Mouse (Mus musculus): ENCODE measurements at regions not wholly inside any gene's neighbourhood (a gene's known extent, or its start where the extent isn't known, plus 50 kb on each side); places are given as distances from the start of the nearest gene placed in this dataset.

GRCm38 (mm10) chr13:37585476-37585875 is 192.7 kb upstream of the Rreb1 start:
- ATAC-seq (replicated peaks; ENCODE audit: low FRiP score, low read depth) (no peak), DNase-seq (ENCODE audit: low spot score) (no peak)
- 76% methylated on average over 5 of the region's 5 CpGs for WGBS
- Histone ChIP-seq H3K4me3 (replicated peaks; ENCODE audit: low read depth, low read length) (no peak overlapping the region), H3K36me3 (ENCODE audit: insufficient read depth, low read length) (no peaks in the 10 kb centered on the region), H3K9me3 (replicated peaks; ENCODE audit: low read length) (no peaks in the 10 kb centered on the region), H3K4me1 (replicated peaks; ENCODE audit: insufficient read depth, low read length) (no peaks in the 10 kb centered on the region), H3K27ac (no peak overlapping the region), H3K4me2 (ENCODE audit: low read length) (no peak overlapping the region), H3K9ac (ENCODE audit: low read depth, low read length) (no peak overlapping the region), H3K27me3 (ENCODE audit: insufficient read depth, low read length) (no peaks in the 10 kb centered on the region)
- no peak for TF ChIP-seq CTCF (IDR thresholded peaks at IDR 0.05; ENCODE audit: low read depth)

GRCm38 (mm10) chr13:37586511-37586910 is 191.7 kb upstream of the Rreb1 start:
- TF ChIP-seq CTCF (IDR thresholded peaks at IDR 0.05; ENCODE audit: low read depth) = no peak
- H3K36me3 ChIP-seq (ENCODE audit: insufficient read depth, low read length) = no peaks in the 10 kb centered on the region
- H3K9me3 ChIP-seq (replicated peaks; ENCODE audit: low read length) = no peaks in the 10 kb centered on the region
- DNase-seq (ENCODE audit: low spot score) (no peak), ATAC-seq (replicated peaks; ENCODE audit: low FRiP score, low read depth) (no peak)
- WGBS = 30% methylated on average over 4 of the region's 4 CpGs
- H3K27me3 ChIP-seq (ENCODE audit: insufficient read depth, low read length) = no peaks in the 10 kb centered on the region
- no peaks in the 10 kb centered on the region for H3K4me1 ChIP-seq (replicated peaks; ENCODE audit: insufficient read depth, low read length)
- H3K4me3 ChIP-seq (replicated peaks; ENCODE audit: low read depth, low read length) = no peak overlapping the region
- no peak overlapping the region for H3K4me2 ChIP-seq (ENCODE audit: low read length)
- no peak overlapping the region for H3K9ac ChIP-seq (ENCODE audit: low read depth, low read length)
- H3K27ac ChIP-seq = no peak overlapping the region

GRCm38 (mm10) chr13:37587911-37588310 is 190.3 kb upstream of the Rreb1 start:
- ATAC-seq (replicated peaks; ENCODE audit: low FRiP score, low read depth) (no peak), DNase-seq (ENCODE audit: low spot score) (no peak)
- TF ChIP-seq CTCF (IDR thresholded peaks at IDR 0.05; ENCODE audit: low read depth) = no peak
- Histone ChIP-seq H3K4me3 (replicated peaks; ENCODE audit: low read depth, low read length) (no peak overlapping the region), H3K4me1 (replicated peaks; ENCODE audit: insufficient read depth, low read length) (no peaks in the 10 kb centered on the region), H3K27ac (no peak overlapping the region), H3K27me3 (ENCODE audit: insufficient read depth, low read length) (no peaks in the 10 kb centered on the region), H3K4me2 (ENCODE audit: low read length) (no peak overlapping the region), H3K9ac (ENCODE audit: low read depth, low read length) (no peak overlapping the region), H3K9me3 (replicated peaks; ENCODE audit: low read length) (no peaks in the 10 kb centered on the region), H3K36me3 (ENCODE audit: insufficient read depth, low read length) (no peaks in the 10 kb centered on the region)
- WGBS = 88% methylated on average over 3 of the region's 3 CpGs

GRCm38 (mm10) chr13:37588528-37589176 is 189.5 kb upstream of the Rreb1 start:
- no peak for TF ChIP-seq CTCF (IDR thresholded peaks at IDR 0.05; ENCODE audit: low read depth)
- no peaks in the 10 kb centered on the region for H3K27me3 ChIP-seq (ENCODE audit: insufficient read depth, low read length)
- H3K4me1 ChIP-seq (replicated peaks; ENCODE audit: insufficient read depth, low read length) = no peaks in the 10 kb centered on the region
- no peaks in the 10 kb centered on the region for H3K36me3 ChIP-seq (ENCODE audit: insufficient read depth, low read length)
- no peak overlapping the region for H3K27ac ChIP-seq
- no peaks in the 10 kb centered on the region for H3K9me3 ChIP-seq (replicated peaks; ENCODE audit: low read length)
- ATAC-seq (replicated peaks; ENCODE audit: low FRiP score, low read depth) = no peak
- H3K9ac ChIP-seq (ENCODE audit: low read depth, low read length) = no peak overlapping the region
- no peak overlapping the region for H3K4me2 ChIP-seq (ENCODE audit: low read length)
- no peak for DNase-seq (ENCODE audit: low spot score)
- no peak overlapping the region for H3K4me3 ChIP-seq (replicated peaks; ENCODE audit: low read depth, low read length)
- WGBS = 90% methylated on average over 8 of the region's 8 CpGs

GRCm38 (mm10) chr13:37592149-37592548 is 186.1 kb upstream of the Rreb1 start:
- no peak for DNase-seq (ENCODE audit: low spot score)
- H3K9me3 ChIP-seq (replicated peaks; ENCODE audit: low read length) = no peaks in the 10 kb centered on the region
- H3K36me3 ChIP-seq (ENCODE audit: insufficient read depth, low read length) = no peaks in the 10 kb centered on the region
- peaks cover 5% of the 10 kb centered on the region; the same call in 1 of the 2 replicates for H3K4me1 ChIP-seq (replicated peaks; ENCODE audit: insufficient read depth, low read length)
- ATAC-seq (replicated peaks; ENCODE audit: low FRiP score, low read depth) = no peak
- WGBS = 76% methylated on average over 5 of the region's 5 CpGs
- H3K27me3 ChIP-seq (ENCODE audit: insufficient read depth, low read length) = no peaks in the 10 kb centered on the region
- H3K9ac ChIP-seq (ENCODE audit: low read depth, low read length) = no peak overlapping the region
- no peak overlapping the region for H3K27ac ChIP-seq
- no peak overlapping the region for H3K4me3 ChIP-seq (replicated peaks; ENCODE audit: low read depth, low read length)
- TF ChIP-seq CTCF (IDR thresholded peaks at IDR 0.05; ENCODE audit: low read depth) = no peak
- no peak overlapping the region for H3K4me2 ChIP-seq (ENCODE audit: low read length)

- no peak for TF ChIP-seq CTCF (IDR thresholded peaks at IDR 0.05; ENCODE audit: low read depth)
- peak; percentile 65 for DNase-seq (ENCODE audit: low spot score)
- Histone ChIP-seq H3K9me3 (replicated peaks; ENCODE audit: low read length) (no peaks in the 10 kb centered on the region), H3K9ac (ENCODE audit: low read depth, low read length) (no peak overlapping the region), H3K27me3 (ENCODE audit: insufficient read depth, low read length) (no peaks in the 10 kb centered on the region), H3K4me1 (replicated peaks; ENCODE audit: insufficient read depth, low read length) (peaks cover 13% of the 10 kb centered on the region; the same call in 1 of the 2 replicates), H3K36me3 (ENCODE audit: insufficient read depth, low read length) (no peaks in the 10 kb centered on the region), H3K27ac (no peak overlapping the region), H3K4me3 (replicated peaks; ENCODE audit: low read depth, low read length) (no peak overlapping the region), H3K4me2 (ENCODE audit: low read length) (no peak overlapping the region)
- WGBS = 21% methylated on average over 8 of the region's 8 CpGs
- ATAC-seq (replicated peaks; ENCODE audit: low FRiP score, low read depth) = no peak
These were observed 183.0 kb upstream of the Rreb1 start for GRCm38 (mm10) chr13:37595196-37595595.

- no peak overlapping the region for H3K9ac ChIP-seq (ENCODE audit: low read depth, low read length)
- H3K4me1 ChIP-seq (replicated peaks; ENCODE audit: insufficient read depth, low read length) = peaks cover 13% of the 10 kb centered on the region; the same call in 1 of the 2 replicates
- H3K27me3 ChIP-seq (ENCODE audit: insufficient read depth, low read length) = no peaks in the 10 kb centered on the region
- H3K9me3 ChIP-seq (replicated peaks; ENCODE audit: low read length) = no peaks in the 10 kb centered on the region
- peak; percentile 54 for DNase-seq (ENCODE audit: low spot score)
- peak; percentile 92 for ATAC-seq (replicated peaks; ENCODE audit: low FRiP score, low read depth)
- 22% methylated on average over 8 of the region's 8 CpGs for WGBS
- no peaks in the 10 kb centered on the region for H3K36me3 ChIP-seq (ENCODE audit: insufficient read depth, low read length)
- H3K4me3 ChIP-seq (replicated peaks; ENCODE audit: low read depth, low read length) = no peak overlapping the region
- no peak for TF ChIP-seq CTCF (IDR thresholded peaks at IDR 0.05; ENCODE audit: low read depth)
- no peak overlapping the region for H3K4me2 ChIP-seq (ENCODE audit: low read length)
- peak overlapping the region; percentile 85 for H3K27ac ChIP-seq
These were observed 180.6 kb upstream of the Rreb1 start for GRCm38 (mm10) chr13:37597575-37597974.

Data from kidney, postnatal 0 days (tissue).